Comparison of ENCODE assay signal across 7 mouse cellular contexts in genomic region chr13:64153083-64153682, GRCm38 (mm10). TPM values are rescaled to one million over a fixed set of nuclear protein-coding genes. Genes with fewer than 3 reads are reported as not detected.
DNase-seq lines count a peak whose midpoint lies in the region; ATAC-seq lines count a peak whose summit lies in the region.

TSS of gene Zfp367 (minus strand) at chr13:64153202.

- peak within 1 kb of the TSS; percentile 89 for H3K4me3 ChIP-seq in embryonic facial prominence, embryonic 12.5 days
- H3K4me3 ChIP-seq in limb, embryonic 11.5 days (ENCODE audit: low read depth, low read length), result peak within 1 kb of the TSS; percentile 93
- peak within 1 kb of the TSS; percentile 82 for H3K4me3 ChIP-seq in midbrain, embryonic 14.5 days (replicated peaks; ENCODE audit: low read depth, low read length)

- H3K27ac ChIP-seq in embryonic facial prominence, embryonic 12.5 days, result peak within 1 kb of the TSS; percentile 89
- H3K27ac ChIP-seq in limb, embryonic 11.5 days (replicated peaks; ENCODE audit: low read depth, low read length), result peak within 1 kb of the TSS; percentile 80
- peak within 1 kb of the TSS; percentile 61 for H3K27ac ChIP-seq in midbrain, embryonic 14.5 days (replicated peaks; ENCODE audit: low read depth, low read length)

- peak; percentile 95 for ATAC-seq in embryonic facial prominence, embryonic 12.5 days (ENCODE audit: insufficient number of reproducible peaks, insufficient read depth, low FRiP score, low TSS enrichment)
- ATAC-seq in limb, embryonic 11.5 days (ENCODE audit: insufficient number of reproducible peaks, low FRiP score, low TSS enrichment, low read depth), result peak; percentile 98
- ATAC-seq in midbrain, embryonic 14.5 days (ENCODE audit: low FRiP score, low TSS enrichment), result peak; percentile 98

- H3K9me3 ChIP-seq in embryonic facial prominence, embryonic 12.5 days, result no peaks in the 10 kb centered on the region
- H3K9me3 ChIP-seq in limb, embryonic 11.5 days (ENCODE audit: control insufficient read depth, low read length), result no peaks in the 10 kb centered on the region
- no peaks in the 10 kb centered on the region for H3K9me3 ChIP-seq in midbrain, embryonic 14.5 days (ENCODE audit: control insufficient read depth, low read length)

- peak; percentile 96 for DNase-seq in adrenal gland, postnatal 25 days
- peak; percentile 100 for DNase-seq in heart, adult 11 months
- peak; percentile 95 for DNase-seq in kidney, adult 18-20 months
- DNase-seq in limb, embryonic 11.5 days (ENCODE audit: low spot score), result peak; percentile 98
- peak; percentile 98 for DNase-seq in midbrain, embryonic 14.5 days
- peak; percentile 95 to 99 for DNase-seq in spleen, adult 18-20 months

- H3K4me1 ChIP-seq in embryonic facial prominence, embryonic 12.5 days, result peaks cover 10% of the 10 kb centered on the region
- no peaks in the 10 kb centered on the region for H3K4me1 ChIP-seq in limb, embryonic 11.5 days (ENCODE audit: control insufficient read depth, insufficient read depth, low read length)
- H3K4me1 ChIP-seq in midbrain, embryonic 14.5 days (ENCODE audit: control insufficient read depth, insufficient read depth, low read length), result peaks cover 4% of the 10 kb centered on the region; the same call in 1 of the 2 replicates

- no peaks in the 10 kb centered on the region for H3K27me3 ChIP-seq in embryonic facial prominence, embryonic 12.5 days
- H3K27me3 ChIP-seq in limb, embryonic 11.5 days (ENCODE audit: control insufficient read depth, insufficient read depth, low read length), result no peaks in the 10 kb centered on the region
- H3K27me3 ChIP-seq in midbrain, embryonic 14.5 days (ENCODE audit: control insufficient read depth, insufficient read depth, low read length), result no peaks in the 10 kb centered on the region

- WGBS in embryonic facial prominence, embryonic 12.5 days, result under 1% methylated on average over 55 of the region's 56 CpGs
- WGBS in limb, embryonic 11.5 days, result under 1% methylated on average over 56 of the region's 56 CpGs
- under 1% methylated on average over 55 of the region's 56 CpGs for WGBS in midbrain, embryonic 14.5 days

- peak within 1 kb of the TSS; percentile 79 for H3K9ac ChIP-seq in embryonic facial prominence, embryonic 12.5 days
- H3K9ac ChIP-seq in limb, embryonic 11.5 days (ENCODE audit: low read length), result peak within 1 kb of the TSS; percentile 62
- peak within 1 kb of the TSS; percentile 55 for H3K9ac ChIP-seq in midbrain, embryonic 14.5 days (replicated peaks; ENCODE audit: low read length)

- peak within 1 kb of the TSS; percentile 86 for H3K4me2 ChIP-seq in embryonic facial prominence, embryonic 12.5 days (replicated peaks)
- peak within 1 kb of the TSS; percentile 62 for H3K4me2 ChIP-seq in limb, embryonic 11.5 days (ENCODE audit: low read depth, severe bottlenecking)
- peak within 1 kb of the TSS; percentile 93 for H3K4me2 ChIP-seq in midbrain, embryonic 14.5 days (ENCODE audit: low read length)

- no peaks in the 10 kb centered on the region for H3K36me3 ChIP-seq in embryonic facial prominence, embryonic 12.5 days
- no peaks in the 10 kb centered on the region for H3K36me3 ChIP-seq in limb, embryonic 11.5 days (ENCODE audit: control insufficient read depth, insufficient read depth, low read length)
- no peaks in the 10 kb centered on the region for H3K36me3 ChIP-seq in midbrain, embryonic 14.5 days (ENCODE audit: control insufficient read depth, insufficient read depth, low read length)

RNA-seq across cellular contexts. Expression of gene Zfp367, which starts in this region (rescaled TPM):
- total RNA-seq in adrenal gland, postnatal 25 days (2021), result 33.6 and 39.7 TPM in 2 replicates
- polyA plus RNA-seq in embryonic facial prominence, embryonic 12.5 days (2016; fragmentation: Nextera tagmentation; extraction: Ambion mirVana), result 18.7 and 19.1 TPM in 2 replicates
- 15.1 and 15.3 TPM in 2 replicates for polyA plus RNA-seq in limb, embryonic 11.5 days (2014; fragmentation: Nextera tagmentation; extraction: Ambion mirVana)
- 4.2 and 7.2 TPM in 2 replicates for polyA plus RNA-seq in midbrain, embryonic 14.5 days (2014; fragmentation: Nextera tagmentation; extraction: Ambion mirVana)

Comparison
In these comparisons a context has a peak if more than half of its experiments do, and no peak if none do; other contexts are left out.
1. Peak in every context shown above with its lines: DNase-seq, ATAC-seq, H3K4me3 ChIP-seq and H3K27ac ChIP-seq.